Comparison of ENCODE assay signal across 8 mouse cellular contexts in genomic region chr1:75477264-75477965, GRCm38 (mm10). TPM values are rescaled to one million over a fixed set of nuclear protein-coding genes. Genes with fewer than 3 reads are reported as not detected.
DNase-seq lines count a peak whose midpoint lies in the region; ATAC-seq and TF ChIP-seq lines count a peak whose summit lies in the region.

No protein-coding gene starts in this region.

- H3ac ChIP-seq in C2C12 (ENCODE audit: control insufficient read depth, insufficient read length, low read depth), result no peak overlapping the region

- H3K9me3 ChIP-seq in embryonic facial prominence, embryonic 14.5 days (ENCODE audit: control insufficient read depth, low read length), result no peaks in the 10 kb centered on the region
- H3K9me3 ChIP-seq in heart, embryonic 13.5 days, result no peaks in the 10 kb centered on the region
- no peaks in the 10 kb centered on the region for H3K9me3 ChIP-seq in liver, embryonic 15.5 days (replicated peaks)
- no peaks in the 10 kb centered on the region for H3K9me3 ChIP-seq in neural tube, embryonic 12.5 days
- H3K9me3 ChIP-seq in stomach, embryonic 16.5 days (replicated peaks; ENCODE audit: control insufficient read depth, low read length), result no peaks in the 10 kb centered on the region

- DNase-seq in adrenal gland, postnatal 36 days, result peak; percentile 89 to 92
- DNase-seq in embryonic facial prominence, embryonic 14.5 days (ENCODE audit: low spot score), result peak; percentile 73
- peak; percentile 91 for DNase-seq in kidney, postnatal 10 days

- H3K27ac ChIP-seq in embryonic facial prominence, embryonic 14.5 days (replicated peaks; ENCODE audit: low read depth, low read length), result no peak overlapping the region
- no peak overlapping the region for H3K27ac ChIP-seq in heart, embryonic 13.5 days (replicated peaks)
- H3K27ac ChIP-seq in liver, embryonic 15.5 days (replicated peaks), result no peak overlapping the region
- H3K27ac ChIP-seq in neural tube, embryonic 12.5 days, result no peak overlapping the region
- H3K27ac ChIP-seq in stomach, embryonic 16.5 days (ENCODE audit: low read length), result no peak overlapping the region

- H3K9ac ChIP-seq in embryonic facial prominence, embryonic 14.5 days (ENCODE audit: low read depth, low read length), result no peak overlapping the region
- H3K9ac ChIP-seq in heart, embryonic 13.5 days, result peak overlapping the region; percentile 81; the same call in 1 of the 2 replicates
- H3K9ac ChIP-seq in liver, embryonic 15.5 days, result no peak overlapping the region
- no peak overlapping the region for H3K9ac ChIP-seq in neural tube, embryonic 12.5 days
- H3K9ac ChIP-seq in stomach, embryonic 16.5 days (ENCODE audit: low read length), result no peak overlapping the region

- H3K79me2 ChIP-seq in C2C12 (ENCODE audit: control insufficient read depth, insufficient read depth), result peaks cover 24% of the 10 kb centered on the region

- TF ChIP-seq CTCF in C2C12 (IDR thresholded peaks at IDR 0.05; ENCODE audit: control insufficient read depth, insufficient read depth, insufficient read length), result peak; percentile 84

- peak overlapping the region; percentile 71 for H3K4me2 ChIP-seq in embryonic facial prominence, embryonic 14.5 days (ENCODE audit: low read depth, low read length)
- peak overlapping the region; percentile 73 for H3K4me2 ChIP-seq in heart, embryonic 13.5 days
- H3K4me2 ChIP-seq in liver, embryonic 15.5 days, result peak overlapping the region; percentile 94
- H3K4me2 ChIP-seq in neural tube, embryonic 12.5 days (replicated peaks), result peak overlapping the region; percentile 93
- peak overlapping the region; percentile 51 for H3K4me2 ChIP-seq in stomach, embryonic 16.5 days (ENCODE audit: low read depth, low read length)

- H3K27me3 ChIP-seq in C2C12 (ENCODE audit: control insufficient read depth, insufficient read depth, insufficient read length), result no peaks in the 10 kb centered on the region
- peaks cover 15% of the 10 kb centered on the region for H3K27me3 ChIP-seq in embryonic facial prominence, embryonic 14.5 days (replicated peaks; ENCODE audit: control insufficient read depth, insufficient read depth, low read length)
- H3K27me3 ChIP-seq in heart, embryonic 13.5 days (replicated peaks), result peaks cover 71% of the 10 kb centered on the region
- peaks cover 99% of the 10 kb centered on the region for H3K27me3 ChIP-seq in liver, embryonic 15.5 days
- H3K27me3 ChIP-seq in neural tube, embryonic 12.5 days (replicated peaks), result peaks cover 3% of the 10 kb centered on the region
- peaks cover 18% of the 10 kb centered on the region; the same call in 1 of the 2 replicates for H3K27me3 ChIP-seq in stomach, embryonic 16.5 days (ENCODE audit: control insufficient read depth, insufficient read depth, low read length)

- H3K4me1 ChIP-seq in embryonic facial prominence, embryonic 14.5 days (ENCODE audit: control insufficient read depth, insufficient read depth, low read length), result peaks cover 9% of the 10 kb centered on the region
- H3K4me1 ChIP-seq in heart, embryonic 13.5 days, result peaks cover 24% of the 10 kb centered on the region
- H3K4me1 ChIP-seq in liver, embryonic 15.5 days (replicated peaks), result peaks cover 28% of the 10 kb centered on the region
- peaks cover 36% of the 10 kb centered on the region for H3K4me1 ChIP-seq in neural tube, embryonic 12.5 days
- peaks cover 18% of the 10 kb centered on the region; the same call in 1 of the 2 replicates for H3K4me1 ChIP-seq in stomach, embryonic 16.5 days (ENCODE audit: control insufficient read depth, insufficient read depth, low read length)

- H3K79me3 ChIP-seq in C2C12 (ENCODE audit: low read depth), result no peaks in the 10 kb centered on the region

- 17% methylated on average over 33 of the region's 35 CpGs for WGBS in embryonic facial prominence, embryonic 14.5 days
- WGBS in heart, embryonic 13.5 days, result 12% methylated on average over 35 of the region's 35 CpGs
- 9% methylated on average over 35 of the region's 35 CpGs for WGBS in liver, embryonic 15.5 days (ENCODE audit: insufficient replicate concordance)
- 13% methylated on average over 35 of the region's 35 CpGs for WGBS in neural tube, embryonic 12.5 days
- 16% methylated on average over 35 of the region's 35 CpGs for WGBS in stomach, embryonic 16.5 days

- ATAC-seq in embryonic facial prominence, embryonic 14.5 days (ENCODE audit: low read depth), result peak; percentile 6; the same call in 1 of the 2 replicates
- no peak for ATAC-seq in heart, embryonic 13.5 days (ENCODE audit: extremely low read depth, insufficient number of reproducible peaks, low FRiP score, low TSS enrichment)
- ATAC-seq in liver, embryonic 15.5 days (ENCODE audit: insufficient read depth), result no peak
- ATAC-seq in neural tube, embryonic 12.5 days (ENCODE audit: low FRiP score, low read depth), result no peak
- ATAC-seq in stomach, embryonic 16.5 days (ENCODE audit: insufficient read depth, low FRiP score), result no peak

- no peak overlapping the region for H3K4me3 ChIP-seq in C2C12 (ENCODE audit: insufficient read depth, poor library complexity, severe bottlenecking)
- H3K4me3 ChIP-seq in embryonic facial prominence, embryonic 14.5 days (ENCODE audit: low read depth, low read length), result peak overlapping the region; percentile 80
- peak overlapping the region; percentile 69 for H3K4me3 ChIP-seq in heart, embryonic 13.5 days
- H3K4me3 ChIP-seq in liver, embryonic 15.5 days (replicated peaks), result peak overlapping the region; percentile 68
- H3K4me3 ChIP-seq in neural tube, embryonic 12.5 days, result peak overlapping the region; percentile 18
- peak overlapping the region; percentile 20; the same call in 1 of the 2 replicates for H3K4me3 ChIP-seq in stomach, embryonic 16.5 days (replicated peaks; ENCODE audit: low read length)

- peaks cover 21% of the 10 kb centered on the region for H3K36me3 ChIP-seq in C2C12 (ENCODE audit: control insufficient read depth, insufficient read depth)
- peaks cover 44% of the 10 kb centered on the region for H3K36me3 ChIP-seq in embryonic facial prominence, embryonic 14.5 days (ENCODE audit: control insufficient read depth, insufficient read depth, low read length)
- H3K36me3 ChIP-seq in heart, embryonic 13.5 days, result peaks cover 44% of the 10 kb centered on the region
- no peaks in the 10 kb centered on the region for H3K36me3 ChIP-seq in liver, embryonic 15.5 days (replicated peaks)
- H3K36me3 ChIP-seq in neural tube, embryonic 12.5 days, result peaks cover 45% of the 10 kb centered on the region
- peaks cover 13% of the 10 kb centered on the region for H3K36me3 ChIP-seq in stomach, embryonic 16.5 days (ENCODE audit: control insufficient read depth, insufficient read depth, low read length)

RNA-seq across cellular contexts. Expression of gene Chpf, which starts 1.7 kb away (rescaled TPM):
- 49.3 TPM for polyA plus RNA-seq in C2C12 (2012; fragmentation: generic; extraction: Trizol)
- total RNA-seq in adrenal gland, postnatal 36 days (2021), result 10 to 100 TPM; 55.3 to 63.1 TPM
- 65.1 and 66.0 TPM in 2 replicates for polyA plus RNA-seq in embryonic facial prominence, embryonic 14.5 days (2014; fragmentation: Nextera tagmentation; extraction: Ambion mirVana)
- polyA plus RNA-seq in heart, embryonic 13.5 days (2015; fragmentation: Nextera tagmentation; extraction: Ambion mirVana), result 26.0 and 28.6 TPM in 2 replicates
- polyA plus RNA-seq in liver, embryonic 15.5 days (2015; fragmentation: Nextera tagmentation; extraction: Ambion mirVana), result 4.0 and 4.3 TPM in 2 replicates
- 43.6 and 43.7 TPM in 2 replicates for polyA plus RNA-seq in neural tube, embryonic 12.5 days (2016; fragmentation: Nextera tagmentation; extraction: Ambion mirVana)
- 28.0 and 28.1 TPM in 2 replicates for polyA plus RNA-seq in stomach, embryonic 16.5 days (2015; fragmentation: Nextera tagmentation; extraction: Ambion mirVana)

RNA-seq across cellular contexts. Expression of gene Tmem198, which starts 1.9 kb away (rescaled TPM):
- polyA plus RNA-seq in C2C12 (2012; fragmentation: generic; extraction: Trizol), result 0.70 TPM
- 1 to 10 TPM; 2.6 to 4.1 TPM for total RNA-seq in adrenal gland, postnatal 36 days (2021)
- polyA plus RNA-seq in embryonic facial prominence, embryonic 14.5 days (2014; fragmentation: Nextera tagmentation; extraction: Ambion mirVana), result 1.3 and 1.6 TPM in 2 replicates
- 0.43 and 0.49 TPM in 2 replicates for polyA plus RNA-seq in heart, embryonic 13.5 days (2015; fragmentation: Nextera tagmentation; extraction: Ambion mirVana)
- 0.06 and 0.15 TPM in 2 replicates for polyA plus RNA-seq in liver, embryonic 15.5 days (2015; fragmentation: Nextera tagmentation; extraction: Ambion mirVana)
- polyA plus RNA-seq in neural tube, embryonic 12.5 days (2016; fragmentation: Nextera tagmentation; extraction: Ambion mirVana), result 28.9 and 30.4 TPM in 2 replicates
- 1.6 and 2.1 TPM in 2 replicates for polyA plus RNA-seq in stomach, embryonic 16.5 days (2015; fragmentation: Nextera tagmentation; extraction: Ambion mirVana)

RNA-seq across cellular contexts. Expression of gene Asic4, which starts 27.2 kb away (rescaled TPM):
- 0.05 TPM for polyA plus RNA-seq in C2C12 (2012; fragmentation: generic; extraction: Trizol)
- 1 to 10 TPM; 3.1 to 4.8 TPM for total RNA-seq in adrenal gland, postnatal 36 days (2021)
- 0.16 and 0.18 TPM in 2 replicates for polyA plus RNA-seq in embryonic facial prominence, embryonic 14.5 days (2014; fragmentation: Nextera tagmentation; extraction: Ambion mirVana)
- polyA plus RNA-seq in heart, embryonic 13.5 days (2015; fragmentation: Nextera tagmentation; extraction: Ambion mirVana), result 0.28 and 0.31 TPM in 2 replicates
- 0.05 TPM in 1 of 2 replicates, not detected in the other for polyA plus RNA-seq in liver, embryonic 15.5 days (2015; fragmentation: Nextera tagmentation; extraction: Ambion mirVana)
- 22.1 and 24.3 TPM in 2 replicates for polyA plus RNA-seq in neural tube, embryonic 12.5 days (2016; fragmentation: Nextera tagmentation; extraction: Ambion mirVana)
- polyA plus RNA-seq in stomach, embryonic 16.5 days (2015; fragmentation: Nextera tagmentation; extraction: Ambion mirVana), result 1.3 and 1.4 TPM in 2 replicates

RNA-seq across cellular contexts. Expression of gene Obsl1, which starts 28.8 kb away (rescaled TPM):
- 31.6 TPM for polyA plus RNA-seq in C2C12 (2012; fragmentation: generic; extraction: Trizol)
- 10 to 100 TPM; 59.8 to 67.4 TPM for total RNA-seq in adrenal gland, postnatal 36 days (2021)
- 98.7 and 102 TPM in 2 replicates for polyA plus RNA-seq in embryonic facial prominence, embryonic 14.5 days (2014; fragmentation: Nextera tagmentation; extraction: Ambion mirVana)
- 91.0 and 93.0 TPM in 2 replicates for polyA plus RNA-seq in heart, embryonic 13.5 days (2015; fragmentation: Nextera tagmentation; extraction: Ambion mirVana)
- polyA plus RNA-seq in liver, embryonic 15.5 days (2015; fragmentation: Nextera tagmentation; extraction: Ambion mirVana), result 7.3 and 9.4 TPM in 2 replicates
- polyA plus RNA-seq in neural tube, embryonic 12.5 days (2016; fragmentation: Nextera tagmentation; extraction: Ambion mirVana), result 49.0 and 50.6 TPM in 2 replicates
- polyA plus RNA-seq in stomach, embryonic 16.5 days (2015; fragmentation: Nextera tagmentation; extraction: Ambion mirVana), result 34.1 and 44.4 TPM in 2 replicates

RNA-seq across cellular contexts. Expression of gene Inha, which starts 29.5 kb away (rescaled TPM):
- polyA plus RNA-seq in C2C12 (2012; fragmentation: generic; extraction: Trizol), result 0.64 TPM
- total RNA-seq in adrenal gland, postnatal 36 days (2021), result 10 to 100 TPM; 21.8 to 34.7 TPM
- 5.9 and 9.7 TPM in 2 replicates for polyA plus RNA-seq in embryonic facial prominence, embryonic 14.5 days (2014; fragmentation: Nextera tagmentation; extraction: Ambion mirVana)
- 5.5 and 6.0 TPM in 2 replicates for polyA plus RNA-seq in heart, embryonic 13.5 days (2015; fragmentation: Nextera tagmentation; extraction: Ambion mirVana)
- polyA plus RNA-seq in liver, embryonic 15.5 days (2015; fragmentation: Nextera tagmentation; extraction: Ambion mirVana), result 0.66 and 0.67 TPM in 2 replicates
- 7.3 and 10.0 TPM in 2 replicates for polyA plus RNA-seq in neural tube, embryonic 12.5 days (2016; fragmentation: Nextera tagmentation; extraction: Ambion mirVana)
- 7.4 and 8.3 TPM in 2 replicates for polyA plus RNA-seq in stomach, embryonic 16.5 days (2015; fragmentation: Nextera tagmentation; extraction: Ambion mirVana)
